Mouse (Mus musculus) macrophage (primary cell): ENCODE measurements at regions not wholly inside any gene's neighbourhood (a gene's known extent, or its start where the extent isn't known, plus 50 kb on each side); places are given as distances from the start of the nearest gene placed in this dataset.

Experiments
- H3K27ac ChIP-seq: fragments of 350-480 bp; formaldehyde crosslinking; 2 replicates; pipeline ENCODE4 v1.9.0; 2021
- H3K36me3 ChIP-seq: fragments of 350-480 bp; formaldehyde crosslinking; 2 replicates; pipeline ENCODE4 v1.9.0; 2021; ENCODE audit errors: inconsistent target
- H3K4me3 ChIP-seq: fragments of 350-480 bp; formaldehyde crosslinking; 2 replicates; pipeline ENCODE4 v1.9.0; 2021; ENCODE audit errors: inconsistent target
- H3K79me2 ChIP-seq: fragments of 350-480 bp; formaldehyde crosslinking; 2 replicates; pipeline ENCODE4 v1.9.0; 2021; ENCODE audit errors: inconsistent target
- WGBS: methylation state at CpG from one replicate; pipeline ENCODE4 v1.1.7; 2026; ENCODE audit warnings: inconsistent platforms; ENCODE audit not compliant: missing documents; 5-methylcytosine and 5-hydroxymethylcytosine counted together

GRCm38 (mm10) chr3:50867105-50867504 is 357.1 kb upstream of the Noct start:
- Histone ChIP-seq H3K4me3 (no peak overlapping the region), H3K27ac (no peak overlapping the region), H3K79me2 (no peaks in the 10 kb centered on the region), H3K36me3 (no peaks in the 10 kb centered on the region)
- WGBS, result 83% methylated on average over 1 of the region's 1 CpGs

DNA sequence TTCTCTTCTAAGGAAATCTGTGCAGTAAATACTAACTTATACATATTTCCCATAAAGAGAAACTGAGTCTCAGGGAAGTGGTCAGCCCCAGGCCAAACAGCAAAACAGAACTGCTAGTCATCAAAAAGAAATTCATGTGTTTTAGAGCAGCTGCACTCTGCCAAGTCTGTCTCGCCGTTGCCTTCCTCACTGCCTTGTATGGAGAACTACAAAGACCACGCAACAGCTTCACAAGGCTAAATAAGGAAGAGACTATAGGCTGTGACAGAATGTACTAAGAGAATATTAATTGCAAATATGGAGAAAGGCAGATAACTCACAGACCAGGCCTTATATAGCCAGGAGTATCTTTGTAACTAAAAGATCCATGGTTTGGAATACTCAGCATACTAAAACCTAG is 355.0 kb upstream of the Noct start:
- Histone ChIP-seq H3K4me3 (no peak overlapping the region), H3K79me2 (no peaks in the 10 kb centered on the region), H3K27ac (no peak overlapping the region), H3K36me3 (no peaks in the 10 kb centered on the region)
- WGBS, result 84% methylated on average over 3 of the region's 3 CpGs

GRCm38 (mm10) chr3:50879050-50879449 is 345.2 kb upstream of the Noct start:
- no peaks in the 10 kb centered on the region for H3K79me2 ChIP-seq
- WGBS, result 66% methylated on average over 4 of the region's 4 CpGs
- H3K4me3 ChIP-seq, result no peak overlapping the region
- no peak overlapping the region for H3K27ac ChIP-seq
- no peaks in the 10 kb centered on the region for H3K36me3 ChIP-seq

DNA sequence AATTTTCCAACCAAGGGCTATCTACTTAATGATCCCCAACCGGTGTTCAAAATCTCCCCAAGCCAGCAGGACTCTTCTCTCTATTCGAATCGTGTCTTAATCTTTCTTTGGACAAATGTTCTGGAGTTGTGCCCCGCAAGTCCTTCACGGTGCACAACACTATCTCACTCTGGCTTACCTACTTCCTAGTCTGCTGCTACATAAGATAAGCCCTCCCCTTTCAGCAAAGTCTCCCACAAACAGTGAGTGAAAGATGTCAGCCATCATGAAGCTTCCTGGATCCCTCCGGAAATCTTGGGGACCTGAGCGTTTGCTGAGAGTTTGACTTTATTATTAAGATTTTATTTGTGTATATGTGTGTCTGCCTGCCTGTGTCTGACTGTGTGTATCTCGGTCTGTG is 344.7 kb upstream of the Noct start:
- H3K79me2 ChIP-seq, result no peaks in the 10 kb centered on the region
- WGBS, result 36% methylated on average over 8 of the region's 8 CpGs
- H3K36me3 ChIP-seq, result no peaks in the 10 kb centered on the region
- no peak overlapping the region for H3K4me3 ChIP-seq
- H3K27ac ChIP-seq, result no peak overlapping the region

DNA sequence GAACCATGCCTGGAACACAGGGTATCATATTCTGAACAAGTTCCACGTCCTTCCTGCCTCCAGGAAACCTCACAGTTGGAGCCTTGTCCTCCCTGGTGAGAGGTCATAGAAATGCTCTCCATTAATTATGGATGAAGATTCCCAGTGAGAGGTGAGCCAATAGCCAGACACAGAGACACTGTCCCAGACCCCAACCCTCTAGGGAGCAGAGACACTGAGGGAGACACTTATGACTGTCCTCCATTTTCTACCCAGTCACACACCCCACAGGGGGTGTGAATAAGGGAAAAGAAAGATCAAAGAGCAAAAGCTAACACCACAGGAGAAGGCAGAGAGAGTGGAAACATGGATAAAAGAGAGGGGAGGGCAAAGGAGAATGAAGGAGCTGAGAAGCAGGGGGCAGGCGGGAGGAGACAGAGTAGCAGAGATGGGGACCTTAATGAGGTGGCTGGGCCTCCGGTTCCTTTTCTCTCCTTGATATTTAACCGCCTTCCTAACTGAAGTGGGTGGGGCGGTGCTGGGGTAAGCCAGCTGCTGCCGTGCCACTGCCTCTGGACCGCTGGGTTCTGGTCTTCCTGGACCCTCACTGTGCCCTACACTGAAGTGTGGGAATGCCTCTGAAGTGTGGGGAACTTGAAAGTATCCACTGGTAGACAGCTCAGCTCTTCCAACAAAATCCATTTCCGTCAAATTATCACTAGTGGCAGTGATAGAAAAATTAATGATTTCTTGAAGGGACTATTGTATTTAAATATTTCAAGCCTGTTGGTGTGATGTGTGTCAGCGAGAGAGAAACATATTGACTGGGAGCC is 342.6 kb upstream of the Noct start:
- 82% methylated on average over 8 of the region's 9 CpGs for whole genome bisulfite sequencing
- H3K27ac ChIP-seq, result no peak overlapping the region
- H3K4me3 ChIP-seq, result no peak overlapping the region
- H3K79me2 ChIP-seq, result no peaks in the 10 kb centered on the region
- no peaks in the 10 kb centered on the region for H3K36me3 ChIP-seq

DNA sequence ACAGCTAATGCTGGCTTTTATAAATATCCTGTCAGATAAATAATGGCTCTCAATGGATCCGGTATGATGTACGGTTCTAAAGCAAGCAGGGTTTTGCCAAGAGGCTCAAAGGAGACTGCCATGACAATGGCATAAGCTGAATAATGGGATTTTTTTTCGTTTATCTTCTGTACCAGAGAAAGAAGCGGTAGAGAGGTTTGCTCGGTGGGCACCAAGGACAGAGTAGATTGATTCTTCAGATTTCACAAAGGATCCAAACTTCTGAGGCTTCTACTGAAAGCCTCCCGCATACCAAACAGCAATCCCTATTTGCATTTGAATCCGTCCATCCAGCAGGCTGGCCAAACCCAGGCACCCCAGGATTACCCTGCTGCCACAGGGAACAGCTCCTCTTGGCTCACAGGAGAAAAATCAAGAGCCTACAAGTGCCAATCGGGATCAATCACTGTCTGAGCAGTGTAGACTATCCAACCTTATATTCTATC is 342.0 kb upstream of the Noct start:
- 73% methylated on average over 8 of the region's 8 CpGs for WGBS
- Histone ChIP-seq H3K27ac (no peak overlapping the region), H3K4me3 (no peak overlapping the region), H3K79me2 (no peaks in the 10 kb centered on the region), H3K36me3 (no peaks in the 10 kb centered on the region)

- H3K36me3 ChIP-seq, result no peaks in the 10 kb centered on the region
- WGBS, result 74% methylated on average over 10 of the region's 10 CpGs
- H3K4me3 ChIP-seq, result no peak overlapping the region
- no peak overlapping the region for H3K27ac ChIP-seq
- H3K79me2 ChIP-seq, result no peaks in the 10 kb centered on the region
Measured at GRCm38 (mm10) chr3:50886336-50886735, 337.9 kb upstream of the Noct start.

DNA sequence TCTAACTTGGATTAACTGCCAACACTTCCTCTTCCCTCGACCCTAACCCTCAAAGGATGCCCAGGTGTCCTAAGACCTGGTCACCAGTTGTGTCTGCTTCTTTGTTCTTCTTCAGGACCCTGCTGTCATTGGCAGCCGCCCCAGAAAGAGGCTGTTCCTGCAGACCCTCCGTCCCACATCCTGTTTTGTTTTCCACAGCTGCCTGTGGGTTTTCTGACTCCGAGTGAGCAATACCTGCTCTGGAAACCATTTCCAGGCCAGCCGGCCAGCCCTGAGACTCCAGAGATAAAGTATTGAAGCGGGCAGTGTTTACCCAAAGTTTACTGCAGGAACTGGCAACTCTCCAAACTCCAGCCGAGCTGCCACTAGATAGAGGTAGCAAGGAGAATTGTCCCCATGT is 337.2 kb upstream of the Noct start:
- Histone ChIP-seq H3K4me3 (no peak overlapping the region), H3K27ac (no peak overlapping the region), H3K36me3 (no peaks in the 10 kb centered on the region), H3K79me2 (no peaks in the 10 kb centered on the region)
- 10% methylated on average over 7 of the region's 7 CpGs for WGBS

DNA sequence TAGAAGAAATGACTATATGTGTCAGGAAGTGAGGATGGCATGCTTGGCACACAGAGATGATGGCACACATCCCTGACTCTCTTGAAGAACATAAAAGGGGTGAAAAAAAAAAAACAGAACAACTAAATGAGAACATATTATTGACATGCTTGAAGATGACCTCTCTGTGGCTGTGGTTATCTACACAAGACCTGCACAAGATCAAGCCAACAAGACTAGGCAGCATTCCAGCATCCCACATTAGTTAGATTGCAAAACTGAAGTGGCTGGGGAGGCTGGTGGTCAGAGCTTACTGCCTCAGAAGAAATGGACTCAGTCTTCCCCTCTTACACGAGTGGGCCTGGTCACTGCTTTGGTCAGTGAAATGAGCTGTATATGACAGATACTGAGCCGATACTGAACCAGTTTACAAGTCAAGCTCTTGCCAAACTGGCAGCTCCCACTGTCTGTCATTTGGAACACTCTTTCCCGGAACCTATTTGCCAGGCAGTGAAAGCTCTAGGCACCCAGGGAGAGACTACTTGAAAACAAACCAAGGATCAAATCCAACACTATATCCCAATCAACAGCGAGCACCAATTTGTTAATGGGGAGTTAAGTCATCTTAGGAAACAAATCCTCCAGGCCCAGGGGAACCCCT is 335.6 kb upstream of the Noct start:
- Histone ChIP-seq H3K4me3 (no peak overlapping the region), H3K79me2 (no peaks in the 10 kb centered on the region), H3K27ac (no peak overlapping the region), H3K36me3 (no peaks in the 10 kb centered on the region)
- 89% methylated on average over 4 of the region's 4 CpGs for WGBS

DNA sequence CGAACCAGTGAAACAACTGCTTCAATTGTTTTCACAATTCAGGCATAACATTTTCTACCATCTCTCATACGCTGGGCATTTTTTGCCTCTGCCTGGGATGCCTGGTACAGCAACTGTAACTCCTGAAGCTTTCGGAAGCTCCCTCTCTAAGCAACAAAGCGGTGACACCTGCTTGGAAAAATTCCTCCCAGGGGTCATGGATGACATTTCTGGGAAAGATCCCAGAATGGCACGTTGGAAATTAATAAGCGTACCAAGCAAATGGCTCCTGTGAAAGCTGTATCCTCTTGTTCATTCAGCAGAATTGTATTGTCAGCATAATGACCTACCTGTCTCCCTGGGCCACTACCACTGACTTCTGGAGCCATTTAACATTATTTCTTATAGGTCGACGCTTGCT is 333.7 kb upstream of the Noct start:
- Histone ChIP-seq H3K4me3 (no peak overlapping the region), H3K27ac (no peak overlapping the region), H3K36me3 (no peaks in the 10 kb centered on the region), H3K79me2 (no peaks in the 10 kb centered on the region)
- WGBS, result 95% methylated on average over 8 of the region's 8 CpGs

GRCm38 (mm10) chr3:50898179-50898578 is 326.1 kb upstream of the Noct start:
- Histone ChIP-seq H3K36me3 (no peaks in the 10 kb centered on the region), H3K27ac (no peak overlapping the region), H3K4me3 (no peak overlapping the region), H3K79me2 (no peaks in the 10 kb centered on the region)
- 86% methylated on average over 9 of the region's 9 CpGs for WGBS

- WGBS, result 79% methylated on average over 7 of the region's 7 CpGs
- H3K36me3 ChIP-seq, result no peaks in the 10 kb centered on the region
- H3K27ac ChIP-seq, result no peak overlapping the region
- no peak overlapping the region for H3K4me3 ChIP-seq
- no peaks in the 10 kb centered on the region for H3K79me2 ChIP-seq
Measured at GRCm38 (mm10) chr3:50899830-50900350, 324.4 kb upstream of the Noct start.

- Histone ChIP-seq H3K27ac (no peak overlapping the region), H3K36me3 (no peaks in the 10 kb centered on the region), H3K4me3 (no peak overlapping the region), H3K79me2 (no peaks in the 10 kb centered on the region)
- WGBS, result 94% methylated on average over 9 of the region's 9 CpGs
Measured at GRCm38 (mm10) chr3:50900566-50900965, 323.7 kb upstream of the Noct start.

- H3K4me3 ChIP-seq, result no peak overlapping the region
- H3K79me2 ChIP-seq, result no peaks in the 10 kb centered on the region
- H3K36me3 ChIP-seq, result no peaks in the 10 kb centered on the region
- no peak overlapping the region for H3K27ac ChIP-seq
- 90% methylated on average over 10 of the region's 10 CpGs for WGBS
Measured at GRCm38 (mm10) chr3:50901321-50901720, 322.9 kb upstream of the Noct start.

GRCm38 (mm10) chr3:50902933-50903332 is 321.3 kb upstream of the Noct start:
- Histone ChIP-seq H3K4me3 (no peak overlapping the region), H3K79me2 (no peaks in the 10 kb centered on the region), H3K36me3 (no peaks in the 10 kb centered on the region), H3K27ac (no peak overlapping the region)
- 71% methylated on average over 7 of the region's 7 CpGs for WGBS
